Mouse (Mus musculus) thymus, postnatal 0 days (tissue): ENCODE measurements around the gene Rapgef5. TPM values are rescaled to one million over a fixed set of nuclear protein-coding genes. Genes with fewer than 3 reads are reported as not detected.

Experiments
- DNase-seq: peaks from one replicate; pipeline ENCODE4 v3.0.0-alpha.2; 2015; ENCODE audit warnings: low spot score
- polyA plus RNA-seq: library from polyadenylated mRNA; unstranded; fragments of >200 nt; fragmentation: Nextera tagmentation; extraction: Ambion mirVana; gene quantifications from 2 replicates; pipeline ENCODE4 v1.2.1, GENCODE M21; 2015

The Rapgef5 gene
- polyA plus RNA-seq: 10.3 and 10.9 TPM in 2 replicates

DNA sequence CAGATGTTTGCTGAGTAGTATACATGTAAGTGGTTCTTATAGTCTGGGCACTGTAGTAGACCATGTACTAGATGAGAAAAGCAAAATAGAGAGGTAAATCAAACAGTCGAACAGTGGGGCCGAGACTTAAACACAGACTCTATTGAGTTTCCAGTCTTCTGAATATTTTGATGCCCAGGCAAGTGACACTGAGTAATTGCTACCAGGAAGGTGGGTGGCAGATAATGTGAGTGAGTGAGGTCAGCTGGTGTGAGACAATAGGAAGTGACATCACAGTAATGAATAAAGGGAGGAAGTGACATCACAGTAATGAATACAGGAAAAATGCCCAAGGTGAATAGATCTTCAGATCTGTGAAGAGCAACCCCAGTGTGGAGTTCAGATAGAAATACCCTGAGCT lies at the start of gene Rapgef5:
Rapgef5 (plus strand) TSS at position 301 of the 400 bp plus-strand sequence.
- DNase-seq: no peak

DNA sequence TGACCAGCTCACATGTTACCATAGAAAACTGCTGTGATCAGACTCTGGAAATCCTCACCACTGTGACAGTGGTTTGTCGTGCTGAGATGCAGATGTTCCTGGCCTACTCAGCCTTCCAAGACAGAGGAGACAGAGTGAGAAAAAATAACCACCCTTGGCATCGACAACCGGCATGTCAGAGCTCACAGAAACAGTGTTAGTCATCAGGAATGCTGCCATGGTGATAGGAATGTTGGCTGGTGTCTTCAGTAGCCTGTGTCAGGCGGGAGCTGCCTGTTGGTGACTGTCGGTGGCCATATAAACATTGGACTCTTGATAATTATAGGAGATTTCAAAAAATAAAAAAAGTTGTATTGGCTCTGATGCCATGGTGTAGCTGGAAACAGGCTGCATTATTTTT lies 48.0 kb upstream of the Rapgef5 start:
- DNase-seq: no peak

GRCm38 (mm10) chr12:117479014-117479413 lies 37.3 kb upstream of the Rapgef5 start:
- no peak for DNase-seq

DNA sequence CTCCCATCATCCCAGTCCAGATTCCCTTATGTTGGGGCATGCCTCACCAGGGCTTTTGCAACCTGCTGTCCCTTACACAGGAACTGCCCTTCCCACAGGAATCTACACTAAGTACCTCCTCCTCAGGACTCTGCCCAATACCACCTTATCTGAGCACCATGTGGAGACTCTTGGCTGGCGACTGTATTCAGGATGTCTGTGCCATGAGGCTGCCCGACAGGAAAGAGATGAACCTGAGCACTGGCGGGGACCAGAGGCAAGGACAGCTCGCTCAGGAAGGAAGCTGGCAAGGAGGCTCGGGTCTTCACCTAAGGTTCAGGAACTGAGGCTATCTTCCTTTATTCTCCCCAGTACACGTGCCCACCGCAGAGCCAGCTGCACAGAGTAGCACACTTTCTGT lies 36.6 kb upstream of the Rapgef5 start:
- no peak for DNase-seq

DNA sequence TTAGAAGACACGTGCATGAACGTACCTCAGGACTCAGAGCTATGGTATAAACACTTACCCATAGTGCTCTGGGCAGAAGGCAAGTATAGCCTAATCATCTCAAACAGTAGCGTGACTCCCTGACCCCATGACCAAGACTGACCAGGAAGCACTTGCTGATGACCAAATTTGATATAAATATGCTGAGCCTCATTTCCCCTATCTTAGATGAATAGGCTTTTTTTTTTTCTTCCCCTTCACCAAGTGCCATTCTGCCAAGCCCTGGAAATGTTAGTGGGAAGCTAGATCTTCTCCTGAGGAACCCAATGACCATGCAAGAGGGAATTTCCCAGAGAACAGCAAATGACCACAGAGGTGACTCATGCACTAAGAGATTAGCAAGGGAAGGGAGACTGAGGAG lies 35.3 kb upstream of the Rapgef5 start:
- DNase-seq: no peak

DNA sequence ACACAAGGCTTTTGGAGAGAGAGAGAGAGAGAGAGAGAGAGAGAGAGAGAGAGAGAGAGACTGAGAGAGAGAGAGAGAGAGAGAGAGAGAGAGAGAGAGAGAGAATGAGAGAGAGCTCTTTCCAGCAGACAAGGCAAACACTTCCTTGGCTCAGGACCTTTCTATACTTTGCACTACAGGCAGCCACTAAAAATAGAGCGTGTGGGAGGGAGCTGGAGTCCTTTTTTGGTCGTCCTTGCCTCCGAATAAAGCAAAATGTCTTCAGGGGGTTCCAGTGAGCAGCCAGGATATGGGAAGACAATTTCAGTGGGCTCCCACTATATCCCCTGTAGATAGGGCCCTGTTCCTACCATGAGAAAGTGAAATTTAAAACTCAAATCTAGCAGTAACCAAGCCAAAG lies 33.6 kb upstream of the Rapgef5 start:
- no peak for DNase-seq

DNA sequence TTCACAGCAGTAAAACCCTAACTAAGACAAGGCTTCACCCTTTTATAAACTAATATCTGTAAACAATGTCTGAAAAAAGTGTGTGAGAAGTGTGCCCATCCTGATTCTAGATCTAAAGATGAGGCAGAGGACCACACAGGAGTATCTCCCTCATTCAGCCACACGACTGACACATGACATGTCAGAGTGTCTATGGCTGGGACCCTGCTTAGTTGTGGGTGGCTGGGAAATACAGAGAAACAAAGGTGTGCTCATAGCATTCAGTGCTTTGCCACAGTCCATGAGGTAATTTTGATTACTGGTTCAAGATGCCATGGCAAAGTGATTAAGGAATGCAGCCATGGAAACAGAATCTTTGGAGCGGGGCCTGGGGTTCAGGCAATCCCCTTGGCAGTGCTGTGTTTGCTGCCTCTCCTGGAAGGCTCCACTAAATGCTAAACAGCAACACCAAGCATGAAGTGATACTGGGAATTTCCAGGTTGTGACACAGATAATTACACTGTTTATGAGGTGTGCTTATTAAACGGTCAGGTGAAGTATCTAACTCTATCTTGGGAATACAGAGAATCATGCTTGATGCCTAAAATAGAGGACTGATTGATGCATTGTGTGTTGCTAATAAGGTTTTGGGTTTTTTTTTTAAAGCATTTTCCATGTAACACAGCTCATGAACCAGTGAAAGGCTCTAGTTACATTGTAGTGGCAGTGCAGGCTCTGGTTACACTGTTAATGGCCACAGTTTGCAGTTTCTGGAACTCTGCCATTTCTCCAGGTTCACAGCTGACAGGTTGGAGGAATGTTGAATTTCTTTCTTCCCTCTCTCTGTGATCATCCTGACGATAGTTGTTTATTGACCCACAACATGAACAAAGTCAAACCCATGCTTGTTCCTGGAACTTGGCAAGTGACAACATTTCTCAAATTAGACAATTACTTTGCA lies 29.9 kb upstream of the Rapgef5 start:
- no peak for DNase-seq

DNA sequence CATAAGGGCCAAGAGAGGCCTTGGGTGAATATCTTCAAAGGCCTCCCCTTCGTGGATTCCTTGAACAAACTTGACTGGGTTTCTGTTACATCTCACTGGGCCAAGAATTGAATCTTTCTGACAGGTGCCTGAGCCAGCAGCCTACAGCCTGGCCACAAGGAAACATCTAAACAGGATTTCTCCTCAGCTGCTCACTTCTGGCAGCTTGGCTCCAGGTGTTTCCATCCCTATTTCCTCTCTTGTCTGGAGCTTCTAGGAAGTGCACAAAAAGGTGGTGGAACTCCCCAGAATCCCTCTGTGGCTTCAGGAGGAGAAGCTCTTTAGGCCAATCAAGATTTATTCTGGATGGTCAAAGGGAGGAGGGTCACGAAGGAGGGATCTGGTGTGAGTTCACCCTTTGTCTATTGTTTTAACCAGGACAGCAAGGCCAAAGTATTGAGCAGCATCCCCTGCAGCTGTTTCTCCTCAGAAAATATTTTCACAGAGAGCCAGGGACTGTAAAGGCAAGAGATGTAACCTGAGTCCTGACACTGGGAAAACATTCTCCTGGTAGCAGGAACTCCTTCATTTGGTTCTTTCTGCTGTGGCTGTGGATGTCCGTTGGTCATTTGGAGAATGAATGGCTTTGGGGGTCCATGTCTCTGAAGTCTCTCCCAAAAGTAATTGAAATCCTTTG lies 19.6 kb upstream of the Rapgef5 start:
- no peak for DNase-seq

DNA sequence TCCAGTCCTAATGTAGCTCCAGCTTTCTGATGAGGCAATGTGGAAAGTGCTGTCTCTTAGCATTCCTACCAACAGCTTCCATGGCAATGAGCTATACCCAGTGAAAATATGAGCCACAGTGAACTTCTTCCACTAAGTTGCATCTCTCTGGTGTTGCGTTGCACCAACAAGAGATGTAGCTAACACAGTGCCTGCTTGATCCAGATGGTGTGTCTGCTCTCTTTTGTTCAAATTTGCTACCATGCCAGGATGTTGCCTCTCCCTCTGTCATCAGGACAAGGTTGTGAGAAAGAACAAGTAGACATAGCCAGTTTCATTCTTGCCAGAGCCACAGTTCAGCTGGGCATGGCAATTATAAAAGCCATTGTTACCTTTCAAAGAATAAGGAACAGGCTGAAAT lies 18.9 kb upstream of the Rapgef5 start:
- DNase-seq: no peak

DNA sequence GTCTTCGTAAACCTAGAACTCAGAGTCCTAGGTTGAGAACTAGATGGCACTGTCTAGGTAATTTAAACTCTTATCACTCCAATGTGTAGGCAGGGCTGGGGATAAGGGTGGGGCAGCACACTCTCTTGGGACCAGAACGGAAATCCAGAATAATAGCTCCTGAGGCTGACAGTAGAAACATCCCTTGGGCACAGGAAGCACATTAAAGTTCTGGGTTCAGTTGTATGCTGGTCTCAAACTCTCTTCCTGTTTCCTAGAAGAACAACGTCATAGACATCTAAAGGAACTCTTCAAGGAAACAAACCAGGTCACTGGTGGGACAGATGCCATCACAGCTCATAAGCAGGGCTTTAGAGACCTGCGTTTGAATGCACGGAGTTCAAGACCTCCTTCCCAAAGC lies 17.0 kb upstream of the Rapgef5 start:
- DNase-seq: no peak

GRCm38 (mm10) chr12:117501180-117501579 lies 15.1 kb upstream of the Rapgef5 start:
- no peak for DNase-seq

GRCm38 (mm10) chr12:117502834-117503233 lies 13.4 kb upstream of the Rapgef5 start:
- no peak for DNase-seq

DNA sequence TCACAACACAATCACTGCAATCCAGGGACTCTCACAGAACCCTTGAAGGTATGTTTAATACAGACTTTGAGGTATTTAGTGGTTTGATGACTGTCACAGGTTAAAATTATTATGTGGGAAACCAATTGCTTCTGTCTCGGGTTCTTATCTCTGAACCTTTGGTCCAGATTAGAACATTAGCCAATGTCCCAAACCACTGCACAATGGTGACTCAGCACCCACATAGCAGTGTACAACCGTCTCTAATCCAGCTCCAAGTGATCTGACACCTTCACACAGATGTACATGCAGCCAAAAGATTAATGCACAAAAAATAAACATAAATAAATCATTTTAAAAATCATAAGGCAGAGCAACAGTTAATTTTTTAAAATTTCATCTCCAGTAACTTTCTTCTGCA lies 11.1 kb upstream of the Rapgef5 start:
- no peak for DNase-seq

GRCm38 (mm10) chr12:117507772-117508171 lies 8.5 kb upstream of the Rapgef5 start:
- DNase-seq: no peak

DNA sequence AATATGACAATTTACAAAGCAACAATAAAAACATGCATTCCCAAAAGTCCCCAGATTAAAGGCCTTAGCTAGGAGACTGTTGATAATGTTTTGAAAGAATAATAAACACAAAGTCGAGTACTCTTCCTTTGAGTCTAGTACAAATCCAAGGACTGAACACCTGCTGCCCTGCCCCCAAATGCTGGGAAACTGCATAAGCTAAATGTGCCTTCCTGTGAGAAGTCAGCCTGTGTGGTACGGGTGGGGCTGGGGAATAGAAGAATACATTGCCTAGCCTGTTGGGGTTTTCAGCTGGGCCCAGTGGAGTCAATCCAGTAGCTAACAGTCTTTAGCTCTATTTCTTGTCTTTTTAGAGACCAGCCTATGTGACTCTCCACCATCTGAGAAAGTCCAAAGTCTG lies 6.4 kb upstream of the Rapgef5 start:
- no peak for DNase-seq

- no peak for DNase-seq
These were observed 3.8 kb upstream of the Rapgef5 start for GRCm38 (mm10) chr12:117512468-117512867.

- no peak for DNase-seq
These were observed 2.9 kb upstream of the Rapgef5 start for GRCm38 (mm10) chr12:117513150-117513932.

GRCm38 (mm10) chr12:117517275-117517936 lies 1.1 kb downstream of the Rapgef5 start:
- DNase-seq: no peak

DNA sequence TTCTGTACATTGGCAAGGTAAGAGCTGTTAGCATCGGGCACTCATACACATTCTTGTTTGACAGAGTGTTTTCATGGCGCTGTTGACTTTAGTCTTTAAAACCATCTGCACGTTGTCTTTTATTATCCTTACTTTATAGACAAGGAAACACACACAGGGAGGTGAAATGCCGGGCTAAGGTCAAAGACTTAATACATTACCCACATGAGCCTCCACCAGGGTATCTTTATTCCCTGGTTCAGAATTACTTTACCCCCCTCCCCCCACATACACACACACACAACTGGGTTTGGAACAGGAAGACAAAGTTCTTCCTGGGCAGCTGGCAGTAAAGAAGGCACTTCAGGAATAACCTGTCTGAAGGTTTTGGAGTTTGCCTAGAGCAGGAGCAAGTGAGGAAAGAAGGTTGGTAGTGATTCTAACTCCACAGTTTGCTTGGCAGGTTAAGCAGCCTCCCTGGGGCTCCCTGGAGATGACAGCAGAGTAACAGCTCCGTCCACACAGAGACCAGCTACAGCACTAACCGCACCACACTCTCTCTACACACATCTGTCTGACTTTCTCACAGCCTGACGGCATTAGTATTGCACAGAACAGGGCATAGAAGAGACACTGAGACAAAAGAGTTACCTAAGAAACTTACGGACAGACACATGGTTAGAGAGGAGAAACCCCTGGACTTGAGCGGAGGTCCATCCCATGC lies 8.2 kb downstream of the Rapgef5 start:
- DNase-seq: no peak

DNA sequence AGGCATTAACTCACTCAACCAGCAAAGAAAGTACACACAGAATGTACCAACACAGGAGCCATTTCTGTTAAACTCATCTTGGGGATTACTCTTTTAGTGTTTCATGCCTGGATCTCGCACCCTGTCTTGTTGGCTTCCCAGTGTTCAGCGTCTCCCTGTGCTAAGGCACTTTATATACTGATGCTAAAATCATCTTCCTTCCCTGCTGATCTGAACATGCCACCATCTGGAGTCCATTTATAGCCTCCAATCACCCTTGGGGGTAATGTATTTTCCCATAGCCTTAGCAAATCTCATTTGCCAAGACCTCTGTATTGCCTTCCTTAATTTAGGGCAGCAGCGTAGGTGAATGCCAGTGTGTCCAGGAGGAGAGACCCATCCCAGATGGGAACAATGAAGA lies 11.6 kb downstream of the Rapgef5 start:
- no peak for DNase-seq
